Comparison of ENCODE assay signal across 9 mouse cellular contexts in the genomic region with DNA sequence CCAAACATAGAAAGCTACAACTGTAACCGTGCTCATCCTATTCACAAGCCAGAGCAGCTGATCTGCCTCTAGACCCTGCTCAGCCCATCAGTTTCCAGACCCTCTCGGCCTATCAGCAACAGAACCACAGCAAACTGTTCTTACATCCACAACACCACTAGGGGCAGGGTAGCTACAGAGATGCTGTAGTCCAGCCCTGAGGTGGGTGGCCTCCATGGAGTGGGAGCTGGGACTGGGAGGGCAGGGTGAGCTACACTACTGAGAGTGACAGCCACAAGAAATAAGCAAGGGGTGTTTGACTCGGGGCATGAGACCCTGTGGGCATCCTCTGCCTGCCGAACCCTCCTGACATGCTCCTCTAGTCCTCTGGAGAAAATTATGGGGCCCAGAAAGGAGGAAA. TPM values are rescaled to one million over a fixed set of nuclear protein-coding genes. Genes with fewer than 3 reads are reported as not detected.
DNase-seq lines count a peak whose midpoint lies in the region; ATAC-seq and TF ChIP-seq lines count a peak whose summit lies in the region.
"Had no signal": no experiment of that assay in that cellular context is flagged by ENCODE, and none has a peak within 500 bp of the region (broad histone marks: within the 10 kb centered on the region; RNA-seq: fewer than 3 reads in every experiment).

No protein-coding gene starts in this region.

- intact Hi-C loops in gastrocnemius, postnatal 36 days (cut with DNase I) = no loop called here

- 73% methylated on average over 4 of the region's 4 CpGs for WGBS in midbrain, postnatal 0 days
- WGBS in midbrain, embryonic 11.5 days = 78% methylated on average over 4 of the region's 4 CpGs
- WGBS in stomach, embryonic 14.5 days = 59% methylated on average over 4 of the region's 4 CpGs

- H3K27ac ChIP-seq in midbrain, postnatal 0 days (ENCODE audit: low read depth, low read length) = no peak overlapping the region
- H3K27ac ChIP-seq in midbrain, embryonic 11.5 days (ENCODE audit: low read depth, low read length) = no peak overlapping the region
- H3K27ac ChIP-seq in stomach, embryonic 14.5 days (ENCODE audit: low read length) = peak overlapping the region; percentile 75

- H3K4me3 ChIP-seq in midbrain, postnatal 0 days (ENCODE audit: low read depth, low read length) = no peak overlapping the region
- H3K4me3 ChIP-seq in midbrain, embryonic 11.5 days (ENCODE audit: low read depth, low read length) = no peak overlapping the region
- no peak overlapping the region for H3K4me3 ChIP-seq in stomach, embryonic 14.5 days (ENCODE audit: low read depth, low read length)

- TF ChIP-seq CTCF in midbrain, postnatal 0 days (IDR thresholded peaks at IDR 0.05) = peak; percentile 45

- ATAC-seq in midbrain, postnatal 0 days (ENCODE audit: low FRiP score) = no peak
- no peak for ATAC-seq in midbrain, embryonic 11.5 days (ENCODE audit: low FRiP score)
- peak; percentile 35; the same call in 1 of the 2 replicates for ATAC-seq in stomach, embryonic 14.5 days (ENCODE audit: insufficient number of reproducible peaks, insufficient read depth, low FRiP score, low read depth)

- no peaks in the 10 kb centered on the region for H3K9me3 ChIP-seq in midbrain, postnatal 0 days (ENCODE audit: low read length)
- no peaks in the 10 kb centered on the region for H3K9me3 ChIP-seq in midbrain, embryonic 11.5 days (ENCODE audit: control insufficient read depth, low read length)
- no peaks in the 10 kb centered on the region for H3K9me3 ChIP-seq in stomach, embryonic 14.5 days (ENCODE audit: control insufficient read depth, low read depth, low read length)

- H3K27me3 ChIP-seq in midbrain, postnatal 0 days (ENCODE audit: insufficient read depth, low read length) = no peaks in the 10 kb centered on the region
- no peaks in the 10 kb centered on the region for H3K27me3 ChIP-seq in midbrain, embryonic 11.5 days (ENCODE audit: control insufficient read depth, insufficient read depth, low read length)
- no peaks in the 10 kb centered on the region for H3K27me3 ChIP-seq in stomach, embryonic 14.5 days (ENCODE audit: control insufficient read depth, insufficient read depth, low read length)

- no peak overlapping the region for H3K4me2 ChIP-seq in midbrain, postnatal 0 days (ENCODE audit: low read depth, low read length, poor library complexity, severe bottlenecking)
- H3K4me2 ChIP-seq in midbrain, embryonic 11.5 days = no peak overlapping the region
- H3K4me2 ChIP-seq in stomach, embryonic 14.5 days (replicated peaks; ENCODE audit: low read depth, low read length) = no peak overlapping the region

- no peak overlapping the region for H3K9ac ChIP-seq in midbrain, postnatal 0 days (replicated peaks; ENCODE audit: low read length, poor library complexity, severe bottlenecking)
- H3K9ac ChIP-seq in midbrain, embryonic 11.5 days (ENCODE audit: low read length) = no peak overlapping the region
- H3K9ac ChIP-seq in stomach, embryonic 14.5 days (replicated peaks; ENCODE audit: low read depth, low read length) = no peak overlapping the region

- no peaks in the 10 kb centered on the region for H3K36me3 ChIP-seq in midbrain, postnatal 0 days (ENCODE audit: insufficient read depth, low read length)
- no peaks in the 10 kb centered on the region for H3K36me3 ChIP-seq in midbrain, embryonic 11.5 days (ENCODE audit: control insufficient read depth, insufficient read depth, low read length)
- H3K36me3 ChIP-seq in stomach, embryonic 14.5 days (ENCODE audit: control insufficient read depth, insufficient read depth, low read length) = no peaks in the 10 kb centered on the region; the same call in 1 of the 2 replicates

- peak; percentile 40 for DNase-seq in gastrocnemius, postnatal 25 days
- DNase-seq in gastrocnemius, postnatal 36 days = no peak
- DNase-seq in midbrain, postnatal 0 days (ENCODE audit: low spot score) = no peak
- DNase-seq in midbrain, embryonic 11.5 days (ENCODE audit: low spot score, missing footprints) = no peak
- DNase-seq in heart, postnatal 4 days = peak; percentile 59
- no peak for DNase-seq in frontal cortex, adult 2 months (ENCODE audit: extremely low spot score in 1 of 2, low spot score in 1 of 2)
- DNase-seq in right cerebral cortex, postnatal 25 days = no peak

- H3K4me1 ChIP-seq in midbrain, postnatal 0 days (ENCODE audit: insufficient read depth, low read length) = peaks cover under 1% of the 10 kb centered on the region; the same call in 1 of the 2 replicates
- H3K4me1 ChIP-seq in midbrain, embryonic 11.5 days (ENCODE audit: control insufficient read depth, insufficient read depth, low read length) = no peaks in the 10 kb centered on the region
- H3K4me1 ChIP-seq in stomach, embryonic 14.5 days (ENCODE audit: control insufficient read depth, insufficient read depth, low read length) = peaks cover 22% of the 10 kb centered on the region; the same call in 1 of the 2 replicates

RNA-seq across cellular contexts. Expression of gene Rasa3, which starts 9.5 kb away (rescaled TPM):
- total RNA-seq in gastrocnemius, postnatal 25 days (2021) = 1 to 10 TPM; 8.4 to 9.4 TPM
- 10 to 100 TPM in 1 of 2 experiments, 1 to 10 TPM in 1; 7.5 to 11.8 TPM for total RNA-seq in gastrocnemius, postnatal 36 days (2021)
- 43.9 and 52.7 TPM in 2 replicates for total RNA-seq in midbrain, postnatal 0 days (2014; rRNA removed)
- polyA plus RNA-seq in midbrain, postnatal 0 days (2015; fragmentation: Nextera tagmentation; extraction: Ambion mirVana) = 20.5 and 23.5 TPM in 2 replicates
- 19.8 and 20.7 TPM in 2 replicates for polyA plus RNA-seq in midbrain, embryonic 11.5 days (2014; fragmentation: Nextera tagmentation; extraction: Ambion mirVana)
- 10 to 100 TPM; 27.4 to 31.1 TPM for total RNA-seq in heart, postnatal 4 days (2021)
- 23.0 and 27.7 TPM in 2 replicates for polyA plus RNA-seq in stomach, embryonic 14.5 days (2014; fragmentation: Nextera tagmentation; extraction: Ambion mirVana)
- 86.7 and 95.6 TPM in 2 replicates for polyA plus RNA-seq in frontal cortex, adult 2 months (2012; rRNA removed)

RNA-seq across cellular contexts. Expression of gene Cfap97d2, which starts 37.8 kb away (rescaled TPM):
- total RNA-seq in gastrocnemius, postnatal 25 days (2021) = not detected
- total RNA-seq in gastrocnemius, postnatal 36 days (2021) = not detected
- 0.24 and 4.9 TPM in 2 replicates for total RNA-seq in midbrain, postnatal 0 days (2014; rRNA removed)
- 1.4 and 2.8 TPM in 2 replicates for polyA plus RNA-seq in midbrain, postnatal 0 days (2015; fragmentation: Nextera tagmentation; extraction: Ambion mirVana)
- 0.90 and 1.5 TPM in 2 replicates for polyA plus RNA-seq in midbrain, embryonic 11.5 days (2014; fragmentation: Nextera tagmentation; extraction: Ambion mirVana)
- total RNA-seq in heart, postnatal 4 days (2021) = not detected
- polyA plus RNA-seq in stomach, embryonic 14.5 days (2014; fragmentation: Nextera tagmentation; extraction: Ambion mirVana) = 0.12 TPM in 1 of 2 replicates, not detected in the other
- polyA plus RNA-seq in frontal cortex, adult 2 months (2012; rRNA removed) = 2.5 and 2.7 TPM in 2 replicates
- total RNA-seq: hematopoietic stem cell, adult 5-6 weeks had no signal

Comparison
In these comparisons a context has a peak if more than half of its experiments do, and no peak if none do; other contexts are left out.
1. DNase-seq: peak in gastrocnemius, postnatal 25 days (single experiment) and heart, postnatal 4 days (single experiment); none in gastrocnemius, postnatal 36 days (0 of 2), midbrain, postnatal 0 days (single experiment), midbrain, embryonic 11.5 days (single experiment), frontal cortex, adult 2 months (0 of 2) and right cerebral cortex, postnatal 25 days (single experiment).